Mouse (Mus musculus): ENCODE results near the gene 2210017I01Rik. TPM values are rescaled to one million over a fixed set of nuclear protein-coding genes. Genes with fewer than 3 reads are reported as not detected.

The 2210017I01Rik gene
- not detected for total RNA-seq (2023)

GRCm38 (mm10) chr3:92607392-92607791, at the start of gene 2210017I01Rik:
TSS of gene 2210017I01Rik (minus strand) at chr3:92607492.

DNA sequence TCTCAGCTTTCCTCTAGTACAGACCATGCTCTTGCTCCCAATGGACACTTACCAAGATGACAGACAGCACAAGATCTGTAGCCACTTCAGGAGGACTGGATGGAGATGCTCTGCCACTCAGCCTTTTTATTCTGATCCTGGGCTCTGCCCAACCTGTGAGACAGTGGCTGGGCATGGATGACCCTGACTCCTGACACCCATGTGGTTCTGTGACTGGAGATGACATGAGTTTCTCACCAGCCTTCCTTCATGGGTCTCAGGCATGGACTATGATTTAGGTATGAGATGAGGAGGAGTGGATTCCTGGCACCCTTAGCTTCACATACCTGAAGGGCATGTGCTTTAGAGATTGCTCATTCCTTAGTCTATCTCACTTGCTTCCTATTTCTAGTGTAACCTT, 49.5 kb upstream of the 2210017I01Rik start, which contains the start of gene Lce1b:
Lce1b (minus strand) TSS at position 101 of the 400 bp plus-strand sequence.

GRCm38 (mm10) chr3:92648207-92648606, 40.9 kb upstream of the 2210017I01Rik start, which contains the start of gene Lce1a1:
TSS of gene Lce1a1 (minus strand) at chr3:92648307.

GRCm38 (mm10) chr3:92621560-92621959, 14.3 kb upstream of the 2210017I01Rik start, which contains the start of gene Lce6a:
TSS of gene Lce6a (minus strand) at chr3:92621660.

DNA sequence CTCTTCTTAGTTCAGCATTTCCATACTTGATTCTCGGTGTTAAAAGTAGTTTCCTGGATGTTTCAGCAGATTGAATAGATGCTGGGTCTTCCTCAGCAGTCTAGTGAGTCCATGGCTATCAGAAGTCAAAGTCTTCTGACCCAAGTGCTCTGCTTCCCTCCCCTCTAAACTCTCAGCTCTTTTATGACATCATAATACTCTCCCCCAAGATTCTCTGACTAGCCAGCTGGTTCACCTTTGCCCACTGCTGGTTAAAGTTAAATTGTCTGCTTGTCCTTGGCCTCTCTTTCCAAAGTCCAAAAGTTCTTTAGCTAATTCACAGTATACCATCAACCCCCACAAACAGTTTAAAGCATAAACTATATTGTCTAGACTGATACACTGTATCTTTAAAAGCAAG, 18.4 kb downstream of the 2210017I01Rik start, which contains the start of gene Smcp:
Smcp (minus strand) TSS at position 140 of the 400 bp plus-strand sequence.

GRCm38 (mm10) chr3:92573449-92574041, 33.7 kb downstream of the 2210017I01Rik start, which contains the start of gene Ivl:
TSS of gene Ivl (minus strand) at chr3:92573735.

Other genes starting within 250 kb of the 2210017I01Rik start
- not detected for gene Sprr2f, start 242.3 kb downstream of the 2210017I01Rik start, total RNA-seq (2023)
- gene Sprr2h, start 221.8 kb downstream of the 2210017I01Rik start, total RNA-seq (2023) = not detected
- not detected for gene Sprr2i, start 199.5 kb downstream of the 2210017I01Rik start, total RNA-seq (2023)
- not detected for gene Sprr2j-ps, start 189.4 kb downstream of the 2210017I01Rik start, total RNA-seq (2023)
- 1 to 10 TPM; 1.6 to 2.5 TPM for gene Gm9774, start 178.1 kb downstream of the 2210017I01Rik start, total RNA-seq (2023)
- not detected for gene Sprr2k, start 174.9 kb downstream of the 2210017I01Rik start, total RNA-seq (2023)
- gene Sprr1b, start 168.7 kb downstream of the 2210017I01Rik start, total RNA-seq (2023) = not detected
- not detected for gene Sprr3, start 148.8 kb downstream of the 2210017I01Rik start, total RNA-seq (2023)
- not detected for gene Sprr1a, start 121.6 kb downstream of the 2210017I01Rik start, total RNA-seq (2023)
- not detected for gene Sprr4, start 107.0 kb downstream of the 2210017I01Rik start, total RNA-seq (2023)
- not detected for gene 2310046K23Rik, start 73.0 kb downstream of the 2210017I01Rik start, total RNA-seq (2023)
- not detected for gene Ivl, start 33.8 kb downstream of the 2210017I01Rik start, total RNA-seq (2023)
- gene Smcp, start 18.5 kb downstream of the 2210017I01Rik start, total RNA-seq (2023) = not detected
- gene Lce6a, start 14.2 kb upstream of the 2210017I01Rik start, total RNA-seq (2023) = not detected
- not detected for gene Lce1a1, start 40.8 kb upstream of the 2210017I01Rik start, total RNA-seq (2023)
- gene Lce1b, start 49.4 kb upstream of the 2210017I01Rik start, total RNA-seq (2023) = not detected
- gene Lce1a2, start 62.8 kb upstream of the 2210017I01Rik start, total RNA-seq (2023) = not detected
- gene Lce1c, start 71.8 kb upstream of the 2210017I01Rik start, total RNA-seq (2023) = not detected
- not detected for gene Lce1d, start 79.7 kb upstream of the 2210017I01Rik start, total RNA-seq (2023)
- not detected for gene Lce1e, start 101.6 kb upstream of the 2210017I01Rik start, total RNA-seq (2023)
- not detected for gene Lce1f, start 112.9 kb upstream of the 2210017I01Rik start, total RNA-seq (2023)
- not detected for gene Gm38119, start 131.6 kb upstream of the 2210017I01Rik start, total RNA-seq (2023)
- not detected for gene Lce1g, start 144.8 kb upstream of the 2210017I01Rik start, total RNA-seq (2023)
- not detected for gene Lce1h, start 157.6 kb upstream of the 2210017I01Rik start, total RNA-seq (2023)
- not detected for gene Lce1i, start 171.4 kb upstream of the 2210017I01Rik start, total RNA-seq (2023)
- gene Lce1j, start 183.0 kb upstream of the 2210017I01Rik start, total RNA-seq (2023) = not detected
- gene Lce1k, start 200.4 kb upstream of the 2210017I01Rik start, total RNA-seq (2023) = not detected
- not detected for gene Kprp, start 219.8 kb upstream of the 2210017I01Rik start, total RNA-seq (2023)
- not detected for gene Lce1l, start 243.8 kb upstream of the 2210017I01Rik start, total RNA-seq (2023)